Mouse (Mus musculus): Measurements from ENCODE around the gene Gm973. TPM values are rescaled to one million over a fixed set of nuclear protein-coding genes. Genes with fewer than 3 reads are reported as not detected.

The Gm973 gene
- polyA plus RNA-seq, 1 experiment from 2014 or later, result 4.4 TPM

- Histone ChIP-seq H3K9ac (ENCODE audit: low read length) (no peak overlapping the region), H3K27me3 (ENCODE audit: control insufficient read depth, insufficient read depth, low read length) (peaks cover 5% of the 10 kb centered on the region; the same call in 1 of the 2 replicates), H3K4me2 (ENCODE audit: low read depth) (no peak overlapping the region), H3K27ac (ENCODE audit: low read depth, low read length) (no peak overlapping the region), H3K4me1 (ENCODE audit: control insufficient read depth, insufficient read depth, low read length) (no peaks in the 10 kb centered on the region), H3K9me3 (ENCODE audit: control insufficient read depth, low read length) (no peaks in the 10 kb centered on the region), H3K36me3 (ENCODE audit: control insufficient read depth, insufficient read depth, low read length) (no peaks in the 10 kb centered on the region), H3K4me3 (ENCODE audit: low read depth, low read length) (no peak overlapping the region)
- WGBS, result 67% methylated on average over 9 of the region's 9 CpGs
- ATAC-seq (ENCODE audit: insufficient read depth, low FRiP score, low TSS enrichment), result no peak
- DNase-seq (ENCODE audit: low spot score), result no peak
Observed at GRCm38 (mm10) chr1:59595609-59596008, 79.5 kb downstream of the Gm973 start.

GRCm38 (mm10) chr1:59602531-59603416 lies 86.7 kb downstream of the Gm973 start:
- DNase-seq (ENCODE audit: low spot score), result no peak
- Histone ChIP-seq H3K4me1 (ENCODE audit: control insufficient read depth, insufficient read depth, low read length) (no peaks in the 10 kb centered on the region), H3K27me3 (ENCODE audit: control insufficient read depth, insufficient read depth, low read length) (no peaks in the 10 kb centered on the region), H3K36me3 (ENCODE audit: control insufficient read depth, insufficient read depth, low read length) (no peaks in the 10 kb centered on the region), H3K27ac (ENCODE audit: low read depth, low read length) (no peak overlapping the region), H3K9me3 (ENCODE audit: control insufficient read depth, low read length) (no peaks in the 10 kb centered on the region), H3K4me2 (ENCODE audit: low read depth) (no peak overlapping the region), H3K4me3 (ENCODE audit: low read depth, low read length) (no peak overlapping the region), H3K9ac (ENCODE audit: low read length) (no peak overlapping the region)
- WGBS, result 55% methylated on average over 11 of the region's 11 CpGs
- ATAC-seq (ENCODE audit: insufficient read depth, low FRiP score, low TSS enrichment), result no peak

GRCm38 (mm10) chr1:59603417-59603712 lies 87.3 kb downstream of the Gm973 start:
- DNase-seq (ENCODE audit: low spot score) (no peak), ATAC-seq (ENCODE audit: insufficient read depth, low FRiP score, low TSS enrichment) (no peak)
- Histone ChIP-seq H3K27me3 (ENCODE audit: control insufficient read depth, insufficient read depth, low read length) (no peaks in the 10 kb centered on the region), H3K4me2 (ENCODE audit: low read depth) (no peak overlapping the region), H3K9me3 (ENCODE audit: control insufficient read depth, low read length) (no peaks in the 10 kb centered on the region), H3K36me3 (ENCODE audit: control insufficient read depth, insufficient read depth, low read length) (no peaks in the 10 kb centered on the region), H3K9ac (ENCODE audit: low read length) (no peak overlapping the region), H3K27ac (ENCODE audit: low read depth, low read length) (no peak overlapping the region), H3K4me3 (ENCODE audit: low read depth, low read length) (no peak overlapping the region), H3K4me1 (ENCODE audit: control insufficient read depth, insufficient read depth, low read length) (no peaks in the 10 kb centered on the region)
- 89% methylated on average over 2 of the region's 2 CpGs for WGBS

- ATAC-seq (ENCODE audit: insufficient read depth, low FRiP score, low TSS enrichment) (peak; percentile 50; the same call in 1 of the 2 replicates), DNase-seq (ENCODE audit: low spot score) (peak; percentile 73)
- H3K9ac ChIP-seq (ENCODE audit: low read length), result no peak overlapping the region
- no peaks in the 10 kb centered on the region for H3K9me3 ChIP-seq (ENCODE audit: control insufficient read depth, low read length)
- H3K36me3 ChIP-seq (ENCODE audit: control insufficient read depth, insufficient read depth, low read length), result no peaks in the 10 kb centered on the region
- no peak overlapping the region for H3K4me2 ChIP-seq (ENCODE audit: low read depth)
- H3K4me3 ChIP-seq (ENCODE audit: low read depth, low read length), result no peak overlapping the region
- H3K27me3 ChIP-seq (ENCODE audit: control insufficient read depth, insufficient read depth, low read length), result no peaks in the 10 kb centered on the region
- no peak overlapping the region for H3K27ac ChIP-seq (ENCODE audit: low read depth, low read length)
- 15% methylated on average over 11 of the region's 11 CpGs for WGBS
- H3K4me1 ChIP-seq (ENCODE audit: control insufficient read depth, insufficient read depth, low read length), result no peaks in the 10 kb centered on the region
Observed at GRCm38 (mm10) chr1:59603893-59604292, 87.8 kb downstream of the Gm973 start.

- H3K27ac ChIP-seq (ENCODE audit: low read depth, low read length), result no peak overlapping the region
- WGBS, result 95% methylated on average over 13 of the region's 13 CpGs
- no peak overlapping the region for H3K9ac ChIP-seq (ENCODE audit: low read length)
- H3K9me3 ChIP-seq (ENCODE audit: control insufficient read depth, low read length), result no peaks in the 10 kb centered on the region
- H3K27me3 ChIP-seq (ENCODE audit: control insufficient read depth, insufficient read depth, low read length), result no peaks in the 10 kb centered on the region
- no peak overlapping the region for H3K4me3 ChIP-seq (ENCODE audit: low read depth, low read length)
- H3K4me1 ChIP-seq (ENCODE audit: control insufficient read depth, insufficient read depth, low read length), result no peaks in the 10 kb centered on the region
- ATAC-seq (ENCODE audit: insufficient read depth, low FRiP score, low TSS enrichment), result no peak
- H3K4me2 ChIP-seq (ENCODE audit: low read depth), result no peak overlapping the region
- H3K36me3 ChIP-seq (ENCODE audit: control insufficient read depth, insufficient read depth, low read length), result no peaks in the 10 kb centered on the region
- no peak for DNase-seq (ENCODE audit: low spot score)
Observed at GRCm38 (mm10) chr1:59606479-59606878, 90.4 kb downstream of the Gm973 start.

GRCm38 (mm10) chr1:59607071-59607470 lies 91.0 kb downstream of the Gm973 start:
- DNase-seq (ENCODE audit: low spot score) (no peak), ATAC-seq (ENCODE audit: insufficient read depth, low FRiP score, low TSS enrichment) (no peak)
- H3K9ac ChIP-seq (ENCODE audit: low read length), result no peak overlapping the region
- no peak overlapping the region for H3K27ac ChIP-seq (ENCODE audit: low read depth, low read length)
- WGBS, result 60% methylated on average over 7 of the region's 7 CpGs
- H3K27me3 ChIP-seq (ENCODE audit: control insufficient read depth, insufficient read depth, low read length), result no peaks in the 10 kb centered on the region
- no peak overlapping the region for H3K4me3 ChIP-seq (ENCODE audit: low read depth, low read length)
- H3K4me1 ChIP-seq (ENCODE audit: control insufficient read depth, insufficient read depth, low read length), result no peaks in the 10 kb centered on the region
- H3K9me3 ChIP-seq (ENCODE audit: control insufficient read depth, low read length), result no peaks in the 10 kb centered on the region
- no peak overlapping the region for H3K4me2 ChIP-seq (ENCODE audit: low read depth)
- H3K36me3 ChIP-seq (ENCODE audit: control insufficient read depth, insufficient read depth, low read length), result no peaks in the 10 kb centered on the region

GRCm38 (mm10) chr1:59608125-59608762 lies 92.2 kb downstream of the Gm973 start:
- 94% methylated on average over 7 of the region's 7 CpGs for WGBS
- no peak overlapping the region for H3K4me2 ChIP-seq (ENCODE audit: low read depth)
- no peak for DNase-seq (ENCODE audit: low spot score)
- no peak overlapping the region for H3K27ac ChIP-seq (ENCODE audit: low read depth, low read length)
- no peaks in the 10 kb centered on the region for H3K27me3 ChIP-seq (ENCODE audit: control insufficient read depth, insufficient read depth, low read length)
- no peak overlapping the region for H3K4me3 ChIP-seq (ENCODE audit: low read depth, low read length)
- H3K4me1 ChIP-seq (ENCODE audit: control insufficient read depth, insufficient read depth, low read length), result no peaks in the 10 kb centered on the region
- no peak for ATAC-seq (ENCODE audit: insufficient read depth, low FRiP score, low TSS enrichment)
- H3K9me3 ChIP-seq (ENCODE audit: control insufficient read depth, low read length), result no peaks in the 10 kb centered on the region
- H3K36me3 ChIP-seq (ENCODE audit: control insufficient read depth, insufficient read depth, low read length), result no peaks in the 10 kb centered on the region
- H3K9ac ChIP-seq (ENCODE audit: low read length), result no peak overlapping the region

GRCm38 (mm10) chr1:59608920-59609319 lies 92.9 kb downstream of the Gm973 start:
- Histone ChIP-seq H3K4me1 (ENCODE audit: control insufficient read depth, insufficient read depth, low read length) (no peaks in the 10 kb centered on the region), H3K27me3 (ENCODE audit: control insufficient read depth, insufficient read depth, low read length) (no peaks in the 10 kb centered on the region), H3K27ac (ENCODE audit: low read depth, low read length) (no peak overlapping the region), H3K4me2 (ENCODE audit: low read depth) (no peak overlapping the region), H3K4me3 (ENCODE audit: low read depth, low read length) (no peak overlapping the region), H3K9ac (ENCODE audit: low read length) (no peak overlapping the region), H3K9me3 (ENCODE audit: control insufficient read depth, low read length) (no peaks in the 10 kb centered on the region), H3K36me3 (ENCODE audit: control insufficient read depth, insufficient read depth, low read length) (no peaks in the 10 kb centered on the region)
- WGBS, result 65% methylated on average over 5 of the region's 5 CpGs
- ATAC-seq (ENCODE audit: insufficient read depth, low FRiP score, low TSS enrichment) (no peak), DNase-seq (ENCODE audit: low spot score) (no peak)

- H3K27ac ChIP-seq (ENCODE audit: low read depth, low read length), result no peak overlapping the region
- no peak for DNase-seq (ENCODE audit: low spot score)
- H3K4me3 ChIP-seq (ENCODE audit: low read depth, low read length), result no peak overlapping the region
- no peaks in the 10 kb centered on the region for H3K4me1 ChIP-seq (ENCODE audit: control insufficient read depth, insufficient read depth, low read length)
- H3K4me2 ChIP-seq (ENCODE audit: low read depth), result no peak overlapping the region
- no peaks in the 10 kb centered on the region for H3K9me3 ChIP-seq (ENCODE audit: control insufficient read depth, low read length)
- no peak for ATAC-seq (ENCODE audit: insufficient read depth, low FRiP score, low TSS enrichment)
- WGBS, result 90% methylated on average over 4 of the region's 4 CpGs
- H3K36me3 ChIP-seq (ENCODE audit: control insufficient read depth, insufficient read depth, low read length), result no peaks in the 10 kb centered on the region
- no peaks in the 10 kb centered on the region for H3K27me3 ChIP-seq (ENCODE audit: control insufficient read depth, insufficient read depth, low read length)
- H3K9ac ChIP-seq (ENCODE audit: low read length), result no peak overlapping the region
Observed at GRCm38 (mm10) chr1:59609458-59609857, 93.4 kb downstream of the Gm973 start.

Data from neural tube, embryonic 11.5 days (tissue).